Mouse (Mus musculus) myocyte (in vitro differentiated cells): Measurements from ENCODE around the gene Ngf.

Experiments
- MYOG ChIP-seq, 3 experiments: IDR thresholded peaks; one replicate each; pipeline ENCODE4 v1.6.1; 2011; ENCODE audit warnings: control low read depth in 2 of 3, low read depth in 2 of 3, mild to moderate bottlenecking in 2 of 3; ENCODE audit not compliant: insufficient read length in 2 of 3, control insufficient read depth in 1 of 3, insufficient read depth in 1 of 3
- POLR2A ChIP-seq: IDR thresholded peaks from one replicate; pipeline ENCODE4 v1.6.1; 2011; ENCODE audit warnings: low read depth, mild to moderate bottlenecking, control low read depth, moderate library complexity; ENCODE audit not compliant: insufficient read length
- TCF12 ChIP-seq: IDR thresholded peaks from one replicate; pipeline ENCODE4 v1.6.1; 2011; ENCODE audit warnings: mild to moderate bottlenecking, control low read depth; ENCODE audit not compliant: poor library complexity, insufficient read depth, severe bottlenecking
- USF1 ChIP-seq: IDR thresholded peaks from one replicate; pipeline ENCODE4 v1.6.1; 2011; ENCODE audit warnings: low read depth, mild to moderate bottlenecking, control low read depth, moderate library complexity

GRCm38 (mm10) chr3:102507666-102508260 is 38.0 kb downstream of the Ngf start:
- TF ChIP-seq MYOG (IDR thresholded peaks at IDR 0.05; ENCODE audit: control insufficient read depth in 1 of 3, insufficient read depth in 1 of 3, insufficient read length in 2 of 3, low read depth in 2 of 3): no peak
- no peak for TF ChIP-seq POLR2A
- TF ChIP-seq TCF12: no peak
- no peak for TF ChIP-seq USF1
